Mouse (Mus musculus): ENCODE results near the gene Fbxl4.

The Fbxl4 gene

DNA sequence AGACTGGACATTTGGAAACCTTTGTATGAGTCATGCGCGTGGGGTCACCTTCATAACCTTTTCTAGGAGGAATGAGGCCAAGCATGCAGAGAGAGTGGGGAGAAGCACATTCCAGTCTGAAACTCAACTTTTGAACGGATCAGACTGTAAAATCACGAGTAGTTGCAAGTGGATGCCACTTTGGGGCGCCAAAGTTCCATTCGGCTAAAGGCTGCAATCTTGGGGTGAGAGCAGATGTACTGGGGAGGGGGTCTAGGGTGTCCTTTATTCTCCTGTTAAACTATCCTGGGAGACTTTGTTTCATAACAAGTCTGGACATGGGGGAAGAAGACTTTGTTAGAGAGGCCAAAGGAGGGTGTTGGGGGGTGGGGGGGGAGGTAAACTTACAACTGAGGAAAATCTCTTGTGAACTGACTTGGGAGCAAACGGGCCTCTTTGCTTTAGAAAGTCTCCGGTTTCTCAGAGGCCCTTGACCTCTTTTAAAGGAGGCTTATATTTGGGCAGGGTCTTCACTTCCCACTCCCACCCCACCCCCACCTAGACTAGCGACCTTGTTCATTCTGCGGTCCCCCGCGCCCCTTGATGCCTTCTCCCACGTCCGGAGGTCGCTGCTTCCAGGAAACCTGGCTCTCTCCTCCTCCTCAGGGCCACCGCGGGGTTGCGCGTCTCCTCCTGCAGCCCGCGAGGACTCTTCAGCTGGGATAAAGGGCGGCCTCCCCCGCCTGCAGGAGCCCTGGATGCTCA is 119.8 kb downstream of the Fbxl4 start:
- no peak for DNase-seq (ENCODE audit: low spot score in 2 of 2)

DNA sequence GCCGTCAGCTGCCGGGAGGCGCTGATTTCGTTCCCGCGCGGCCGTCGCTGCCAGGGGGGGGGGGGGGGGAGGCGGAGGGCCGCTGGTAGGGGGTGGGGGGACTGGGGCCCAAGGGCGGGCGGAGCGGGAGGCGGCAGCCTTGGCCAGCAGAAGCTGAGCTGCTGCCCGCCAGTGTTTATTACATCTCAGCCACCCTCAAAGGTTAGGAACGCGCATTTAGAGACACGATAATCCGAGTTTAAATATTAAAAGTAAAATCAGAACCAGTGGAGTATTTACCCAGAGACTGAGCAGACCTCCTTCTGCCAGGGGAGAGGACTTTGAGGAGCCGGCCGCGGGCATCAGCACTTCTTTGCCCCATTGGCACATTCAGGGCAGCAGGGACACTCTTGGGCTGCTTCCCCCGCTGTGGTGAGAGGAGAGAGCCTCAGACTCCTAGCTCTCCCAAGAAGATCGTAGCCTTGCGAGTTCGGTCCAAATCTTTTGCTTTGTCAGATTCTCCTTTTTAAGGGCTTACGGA is 120.4 kb downstream of the Fbxl4 start:
- no peak for DNase-seq (ENCODE audit: low spot score in 2 of 2)

GRCm38 (mm10) chr4:22478488-22479367 is 121.4 kb downstream of the Fbxl4 start:
- DNase-seq (ENCODE audit: low spot score in 2 of 2): no peak

- DNase-seq (ENCODE audit: low spot score in 2 of 2): no peak
Measured at GRCm38 (mm10) chr4:22479368-22480090, 122.2 kb downstream of the Fbxl4 start.

DNA sequence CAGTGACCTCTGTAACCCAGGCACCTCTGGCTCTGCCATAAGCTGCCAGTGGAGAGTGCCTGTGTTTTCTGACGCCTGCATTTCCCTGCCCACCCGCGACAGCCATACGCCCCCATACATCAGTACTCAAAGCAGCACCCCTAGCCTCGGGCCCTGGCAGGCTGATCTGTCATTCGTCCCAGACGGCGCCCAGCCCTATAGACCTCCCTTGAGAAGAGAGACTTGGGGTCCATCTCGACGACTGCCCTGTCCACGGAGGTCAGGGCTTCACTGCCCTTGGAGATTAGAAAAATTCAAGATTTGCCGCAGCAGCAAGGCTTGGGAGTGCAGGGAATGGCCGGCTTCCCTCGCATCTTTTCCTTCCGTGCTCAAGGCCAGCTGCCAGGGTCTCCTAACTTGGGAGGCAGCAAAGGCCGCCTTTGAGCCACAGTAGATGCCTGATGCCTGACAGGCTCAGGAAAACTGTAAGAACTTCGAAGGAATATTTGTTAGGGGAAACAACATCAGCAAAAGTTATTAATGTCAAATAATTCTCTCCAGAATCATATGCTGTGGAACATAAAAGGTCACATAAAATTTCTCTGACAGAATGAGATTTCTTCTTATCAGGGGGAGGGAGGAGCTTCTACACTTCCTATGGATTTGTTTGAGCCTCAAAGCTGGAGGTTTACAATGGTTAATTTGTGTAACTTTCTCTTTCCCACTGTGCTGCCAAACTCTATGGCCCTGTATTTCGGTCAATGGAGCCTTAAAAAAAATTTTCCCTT is 122.9 kb downstream of the Fbxl4 start:
- no peak for DNase-seq (ENCODE audit: low spot score in 2 of 2)

DNA sequence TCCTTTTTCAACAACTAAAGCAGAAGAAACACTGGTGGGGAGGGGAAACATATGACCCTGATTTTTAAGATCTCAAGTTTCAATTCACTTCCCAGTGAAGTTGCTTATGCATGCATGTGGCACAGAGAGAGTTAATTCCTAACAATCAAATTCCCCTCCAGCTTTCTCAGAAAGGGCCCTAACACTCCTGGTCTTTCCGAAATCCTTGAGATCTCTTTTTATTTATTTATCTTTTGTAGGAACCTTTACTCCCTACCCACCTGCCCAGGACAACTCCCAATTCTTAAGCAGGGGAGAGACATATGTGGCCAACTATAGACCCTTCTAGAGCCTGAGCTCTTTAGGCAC is 123.5 kb downstream of the Fbxl4 start:
- DNase-seq (ENCODE audit: low spot score in 2 of 2): no peak

GRCm38 (mm10) chr4:22482118-22482517 is 124.8 kb downstream of the Fbxl4 start:
- DNase-seq (ENCODE audit: low spot score in 2 of 2): no peak

- DNase-seq (ENCODE audit: low spot score in 2 of 2): no peak
Measured at GRCm38 (mm10) chr4:22482756-22483280, 125.5 kb downstream of the Fbxl4 start.

- DNase-seq (ENCODE audit: low spot score in 2 of 2): no peak
Measured at GRCm38 (mm10) chr4:22483548-22483947, 126.2 kb downstream of the Fbxl4 start.
